Mouse (Mus musculus) activated CD4-positive, CD25-positive, alpha-beta regulatory T cell, adult 4 months (primary cell): Measurements from ENCODE around the gene Ift140. TPM values are rescaled to one million over a fixed set of nuclear protein-coding genes. Genes with fewer than 3 reads are reported as not detected.

Source experiments
- ATAC-seq: one replicate; pipeline ENCODE4 v1.8.0; 2017
- polyA plus RNA-seq, 2 experiments: library from polyadenylated mRNA; unstranded; fragments of 100-300 nt; shearing (Covaris generic); gene quantifications; one replicate each; pipeline ENCODE4 v1.2.1; 2017

Ift140 gene
- 10 to 100 TPM; 14.5 TPM for polyA plus RNA-seq

- peak; percentile 95 for ATAC-seq
Measured at GRCm38 (mm10) chr17:25015655-25016291, at the start of gene Ift140, which contains the start of gene Cramp1l. Gene Ift140 (plus strand): TSS chr17:25016085. Gene Cramp1l (minus strand): TSS chr17:25015788.

- ATAC-seq = no peak
Measured at GRCm38 (mm10) chr17:24987221-24987620, 28.7 kb upstream of the Ift140 start.

GRCm38 (mm10) chr17:24994721-24995120 is 21.2 kb upstream of the Ift140 start:
- ATAC-seq = no peak

GRCm38 (mm10) chr17:25005102-25005501 is 10.8 kb upstream of the Ift140 start:
- ATAC-seq = no peak

- ATAC-seq = no peak
Measured at GRCm38 (mm10) chr17:25007480-25007879, 8.4 kb upstream of the Ift140 start.

- no peak for ATAC-seq
Measured at GRCm38 (mm10) chr17:25013606-25014501, 2.0 kb upstream of the Ift140 start.

GRCm38 (mm10) chr17:25014841-25015570 is 879 bp upstream of the Ift140 start:
- no peak for ATAC-seq

- ATAC-seq = peak; percentile 22
Measured at GRCm38 (mm10) chr17:25016292-25017132, 627 bp downstream of the Ift140 start.

- ATAC-seq = no peak
Measured at GRCm38 (mm10) chr17:25036183-25036582, 20.3 kb downstream of the Ift140 start.

- ATAC-seq = no peak
Measured at GRCm38 (mm10) chr17:25044879-25045278, 29.0 kb downstream of the Ift140 start.

- ATAC-seq = no peak
Measured at GRCm38 (mm10) chr17:25045281-25045680, 29.4 kb downstream of the Ift140 start.

GRCm38 (mm10) chr17:25047143-25047542 is 31.3 kb downstream of the Ift140 start:
- no peak for ATAC-seq

- no peak for ATAC-seq
Measured at GRCm38 (mm10) chr17:25053274-25053673, 37.4 kb downstream of the Ift140 start.

GRCm38 (mm10) chr17:25057041-25057440 is 41.2 kb downstream of the Ift140 start:
- ATAC-seq = no peak

GRCm38 (mm10) chr17:25063261-25063660 is 47.4 kb downstream of the Ift140 start:
- no peak for ATAC-seq

- ATAC-seq = no peak
Measured at GRCm38 (mm10) chr17:25063872-25064271, 48.0 kb downstream of the Ift140 start.

GRCm38 (mm10) chr17:25064351-25064750 is 48.5 kb downstream of the Ift140 start:
- no peak for ATAC-seq

- ATAC-seq = no peak
Measured at GRCm38 (mm10) chr17:25065189-25065588, 49.3 kb downstream of the Ift140 start.

- ATAC-seq = no peak
Measured at GRCm38 (mm10) chr17:25066595-25066994, 50.7 kb downstream of the Ift140 start.

GRCm38 (mm10) chr17:25067442-25067851 is 51.6 kb downstream of the Ift140 start:
- no peak for ATAC-seq

- no peak for ATAC-seq
Measured at GRCm38 (mm10) chr17:25068690-25069089, 52.8 kb downstream of the Ift140 start.

- no peak for ATAC-seq
Measured at GRCm38 (mm10) chr17:25076906-25077305, 61.0 kb downstream of the Ift140 start.
